In genomic region chr9:52188106-52188505, GRCm38 (mm10) we compare ENCODE assay signal across 10 mouse cellular contexts. TPM values are rescaled to one million over a fixed set of nuclear protein-coding genes. Genes with fewer than 3 reads are reported as not detected.
DNase-seq lines count a peak whose midpoint lies in the region; ATAC-seq lines count a peak whose summit lies in the region.
"Had no signal": no experiment of that assay in that cellular context is flagged by ENCODE, and none has a peak within 500 bp of the region (broad histone marks: within the 10 kb centered on the region; RNA-seq: fewer than 3 reads in every experiment).

No protein-coding gene starts in this region.

- H3K4me1 ChIP-seq in forebrain, embryonic 12.5 days = peaks cover 12% of the 10 kb centered on the region
- H3K4me1 ChIP-seq in limb, embryonic 11.5 days (ENCODE audit: control insufficient read depth, insufficient read depth, low read length) = peaks cover 7% of the 10 kb centered on the region; the same call in 1 of the 2 replicates
- H3K4me1 ChIP-seq in neural tube, embryonic 13.5 days (replicated peaks) = peaks cover 10% of the 10 kb centered on the region
- H3K4me1 ChIP-seq: liver, embryonic 13.5 days had no signal

- peak; percentile 45 for DNase-seq in brain, adult 2 months (ENCODE audit: low read depth, low spot score)
- peak; percentile 70 for DNase-seq in limb, embryonic 11.5 days (ENCODE audit: low spot score)
- no peak for DNase-seq in kidney, adult 8-10 months
- DNase-seq in frontal cortex, postnatal 10 days (ENCODE audit: low spot score in 2 of 2) = no peak
- DNase-seq: liver, embryonic 13.5 days had no signal

- peak; percentile 95 for ATAC-seq in forebrain, embryonic 12.5 days (ENCODE audit: low FRiP score)
- ATAC-seq in limb, embryonic 11.5 days (ENCODE audit: insufficient number of reproducible peaks, low FRiP score, low TSS enrichment, low read depth) = peak; percentile 75
- peak; percentile 82 for ATAC-seq in neural tube, embryonic 13.5 days (ENCODE audit: low read depth)
- ATAC-seq in megakaryocyte, adult 5-6 weeks (ENCODE audit: poor library complexity, severe bottlenecking) = no peak
- ATAC-seq in granulocyte monocyte progenitor cell, adult 5-6 weeks (replicated peaks; ENCODE audit: poor library complexity, severe bottlenecking) = no peak

- WGBS in forebrain, embryonic 12.5 days = 11% methylated on average over 8 of the region's 8 CpGs
- WGBS in limb, embryonic 11.5 days = 2% methylated on average over 8 of the region's 8 CpGs
- WGBS in neural tube, embryonic 13.5 days = 8% methylated on average over 8 of the region's 8 CpGs

- no peaks in the 10 kb centered on the region for H3K36me3 ChIP-seq in forebrain, embryonic 12.5 days (replicated peaks)
- H3K36me3 ChIP-seq in limb, embryonic 11.5 days (ENCODE audit: control insufficient read depth, insufficient read depth, low read length) = no peaks in the 10 kb centered on the region
- H3K36me3 ChIP-seq in neural tube, embryonic 13.5 days = no peaks in the 10 kb centered on the region
- H3K36me3 ChIP-seq: liver, embryonic 13.5 days had no signal

- peak overlapping the region; percentile 35 for H3K4me2 ChIP-seq in forebrain, embryonic 12.5 days
- H3K4me2 ChIP-seq in limb, embryonic 11.5 days (ENCODE audit: low read depth, severe bottlenecking) = no peak overlapping the region
- peak overlapping the region; percentile 39 for H3K4me2 ChIP-seq in neural tube, embryonic 13.5 days
- H3K4me2 ChIP-seq: liver, embryonic 13.5 days had no signal

- H3K9ac ChIP-seq in forebrain, embryonic 12.5 days = 0 out of 2 replicates have a peak overlapping the region, but pooled peaks have one; percentile 7
- no peak overlapping the region for H3K9ac ChIP-seq in limb, embryonic 11.5 days (ENCODE audit: low read length)
- H3K9ac ChIP-seq in neural tube, embryonic 13.5 days = peak overlapping the region; percentile 55; the same call in 1 of the 2 replicates
- H3K9ac ChIP-seq: liver, embryonic 13.5 days had no signal

- no peaks in the 10 kb centered on the region for H3K27me3 ChIP-seq in forebrain, embryonic 12.5 days
- H3K27me3 ChIP-seq in limb, embryonic 11.5 days (ENCODE audit: control insufficient read depth, insufficient read depth, low read length) = no peaks in the 10 kb centered on the region
- no peaks in the 10 kb centered on the region for H3K27me3 ChIP-seq in neural tube, embryonic 13.5 days

- H3K4me3 ChIP-seq in forebrain, embryonic 12.5 days (replicated peaks) = 0 out of 2 replicates have a peak overlapping the region, but pooled peaks have one; percentile 16
- no peak overlapping the region for H3K4me3 ChIP-seq in limb, embryonic 11.5 days (ENCODE audit: low read depth, low read length)
- H3K4me3 ChIP-seq in neural tube, embryonic 13.5 days = no peak overlapping the region
- H3K4me3 ChIP-seq: liver, embryonic 13.5 days had no signal

- no peaks in the 10 kb centered on the region for H3K9me3 ChIP-seq in forebrain, embryonic 12.5 days
- H3K9me3 ChIP-seq in limb, embryonic 11.5 days (ENCODE audit: control insufficient read depth, low read length) = no peaks in the 10 kb centered on the region
- no peaks in the 10 kb centered on the region for H3K9me3 ChIP-seq in neural tube, embryonic 13.5 days
- H3K9me3 ChIP-seq: liver, embryonic 13.5 days had no signal

- peak overlapping the region; percentile 83 for H3K27ac ChIP-seq in forebrain, embryonic 12.5 days
- 0 out of 2 replicates have a peak overlapping the region, but pooled peaks have one; percentile 1 for H3K27ac ChIP-seq in limb, embryonic 11.5 days (replicated peaks; ENCODE audit: low read depth, low read length)
- H3K27ac ChIP-seq in neural tube, embryonic 13.5 days (replicated peaks) = no peak overlapping the region; the same call in 1 of the 2 replicates
- H3K27ac ChIP-seq: kidney, postnatal 0 days; liver, embryonic 13.5 days had no signal

RNA-seq across cellular contexts. Expression of gene Zc3h12c, which starts 19.7 kb away (rescaled TPM):
- polyA plus RNA-seq in forebrain, embryonic 12.5 days (2016; fragmentation: Nextera tagmentation; extraction: Ambion mirVana) = 12.6 and 12.8 TPM in 2 replicates
- polyA plus RNA-seq in limb, embryonic 11.5 days (2014; fragmentation: Nextera tagmentation; extraction: Ambion mirVana) = 4.1 and 4.4 TPM in 2 replicates
- 4.7 and 5.8 TPM in 2 replicates for polyA plus RNA-seq in neural tube, embryonic 13.5 days (2015; fragmentation: Nextera tagmentation; extraction: Ambion mirVana)
- total RNA-seq in megakaryocyte, adult 5-6 weeks (2015) = 3.2 and 5.0 TPM in 2 replicates
- total RNA-seq in megakaryocyte, adult 5-6 weeks (2017) = 4.0 and 4.3 TPM in 2 replicates
- total RNA-seq in granulocyte monocyte progenitor cell, adult 5-6 weeks (2014; fragmentation: Nextera tagmentation) = 4.8 and 8.8 TPM in 2 replicates
- total RNA-seq in granulocyte monocyte progenitor cell, adult 5-6 weeks (2017) = 4.5 and 6.1 TPM in 2 replicates

Comparison
In these comparisons a context has a peak if more than half of its experiments do, and no peak if none do; other contexts are left out.
1. DNase-seq: peak in brain, adult 2 months (single experiment) and limb, embryonic 11.5 days (single experiment); none in kidney, adult 8-10 months (0 of 2) and frontal cortex, postnatal 10 days (0 of 2).
2. ATAC-seq: peak in forebrain, embryonic 12.5 days (single experiment), limb, embryonic 11.5 days (single experiment) and neural tube, embryonic 13.5 days (single experiment); none in megakaryocyte, adult 5-6 weeks (single experiment) and granulocyte monocyte progenitor cell, adult 5-6 weeks (single experiment).